Mouse (Mus musculus): ENCODE measurements at regions not wholly inside any gene's neighbourhood (a gene's known extent, or its start where the extent isn't known, plus 50 kb on each side); places are given as distances from the start of the nearest gene placed in this dataset.
A peak's percentile ranks its signal among the peaks of the same experiment; 100 is the strongest.

DNA sequence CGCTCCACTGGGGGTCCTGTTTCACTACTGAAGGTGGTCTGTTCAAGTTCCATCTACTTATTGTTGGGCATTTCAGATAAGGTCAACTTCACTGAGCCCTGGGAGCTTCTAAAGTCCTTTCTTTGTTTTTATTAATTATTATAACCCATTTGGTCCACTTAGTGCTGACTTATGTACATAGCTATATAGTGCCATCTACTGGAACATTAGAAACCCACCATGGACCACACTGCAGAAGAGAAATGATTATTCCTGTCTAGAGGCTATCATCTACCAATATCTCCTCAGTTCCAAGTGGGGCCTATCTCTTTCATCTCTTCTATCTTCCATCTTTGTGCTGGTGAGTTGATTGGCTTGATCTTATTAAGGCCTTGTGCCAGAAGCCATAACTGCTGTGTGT lies 294.8 kb downstream of the Gm9008 start:
- peak; percentile 16 for DNase-seq (ENCODE audit: inconsistent ontology term)
